Mouse (Mus musculus) adrenal gland (tissue): ENCODE results near the gene Igf1r.

Experiments used
- intact Hi-C: fragments of 180-260 bp; cut with DNase I; formaldehyde crosslinking; loops from one replicate; pipeline ENCODE4 v1.15.1; 2025

Igf1r gene

GRCm38 (mm10) chr7:68151892-68152291 lies 199.3 kb downstream of the Igf1r start:
- intact Hi-C loops, result no loop called here

DNA sequence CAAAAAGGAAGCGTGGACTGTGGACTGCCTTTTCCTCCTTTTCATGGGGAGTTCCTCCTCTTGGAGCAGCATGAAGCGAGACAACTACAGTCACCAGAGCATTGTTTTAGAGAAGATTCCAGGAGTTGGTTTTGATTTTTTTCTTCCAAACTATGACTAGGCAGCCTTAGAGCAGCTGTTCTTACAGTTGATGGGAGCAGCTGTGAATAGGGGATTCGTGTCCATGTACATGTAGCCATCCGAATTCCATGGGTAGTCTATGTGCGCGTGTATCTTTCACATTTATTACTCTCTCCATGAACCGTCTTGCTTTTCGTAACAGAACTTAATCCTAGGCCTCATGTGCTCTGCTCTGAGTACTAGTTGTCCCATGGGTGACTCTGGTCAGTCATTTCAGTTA lies 199.8 kb downstream of the Igf1r start:
- intact Hi-C loops, result no loop called here

DNA sequence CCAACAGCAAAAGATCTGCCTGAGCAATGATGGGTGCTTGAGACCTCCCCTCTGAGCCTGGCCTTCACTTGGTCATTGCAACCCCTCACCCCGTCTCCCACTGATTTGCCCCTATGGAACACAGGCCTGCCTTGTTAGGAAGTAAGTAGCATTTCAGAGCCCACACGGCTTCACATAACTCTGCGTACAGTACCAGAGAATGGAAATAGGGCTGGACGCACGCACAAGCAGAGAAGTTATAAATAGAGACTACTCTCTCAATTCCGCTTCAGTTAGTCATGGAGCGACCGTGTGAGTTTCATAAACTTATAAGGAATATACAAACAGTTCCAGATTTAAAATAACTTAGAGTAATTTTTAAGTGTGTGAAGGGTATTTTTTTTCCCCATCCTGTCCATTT lies 200.6 kb downstream of the Igf1r start:
- intact Hi-C loops, result no loop called here

- intact Hi-C loops, result no loop called here
These were observed 202.0 kb downstream of the Igf1r start for GRCm38 (mm10) chr7:68154588-68154987.

DNA sequence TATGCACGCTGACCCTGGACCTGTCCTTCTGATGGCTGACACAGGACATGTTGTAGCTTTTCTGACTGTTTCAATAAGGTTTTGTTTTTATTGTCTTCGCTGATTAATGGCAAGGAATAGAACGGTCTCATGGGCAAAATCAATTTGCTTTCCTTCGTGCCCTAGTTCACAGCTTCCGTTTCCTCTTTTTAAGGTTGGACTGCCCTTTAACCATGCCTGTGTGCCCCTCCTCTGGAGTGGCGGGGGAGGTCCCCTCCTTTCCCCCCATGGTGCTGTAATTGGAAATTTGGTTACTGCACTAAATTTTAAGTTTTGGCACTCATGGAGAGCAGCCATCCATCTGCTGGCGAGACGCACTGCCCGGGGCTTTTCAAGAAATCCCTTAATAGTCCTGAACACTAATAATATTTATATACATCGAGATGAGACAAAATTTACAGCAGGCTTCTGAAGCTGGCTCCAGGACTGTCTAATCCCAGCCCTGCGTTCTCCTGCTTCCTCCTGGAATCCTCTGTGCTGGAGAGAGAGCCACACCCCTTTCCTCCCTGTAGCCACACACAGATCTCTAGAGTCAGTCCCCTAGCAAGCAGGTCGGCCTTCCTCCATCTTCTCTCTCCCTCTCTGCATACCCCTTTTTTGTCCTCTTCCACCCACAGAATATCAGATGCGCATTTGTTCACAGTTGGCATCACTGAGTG lies 207.6 kb downstream of the Igf1r start:
- intact Hi-C loops, result no loop called here

DNA sequence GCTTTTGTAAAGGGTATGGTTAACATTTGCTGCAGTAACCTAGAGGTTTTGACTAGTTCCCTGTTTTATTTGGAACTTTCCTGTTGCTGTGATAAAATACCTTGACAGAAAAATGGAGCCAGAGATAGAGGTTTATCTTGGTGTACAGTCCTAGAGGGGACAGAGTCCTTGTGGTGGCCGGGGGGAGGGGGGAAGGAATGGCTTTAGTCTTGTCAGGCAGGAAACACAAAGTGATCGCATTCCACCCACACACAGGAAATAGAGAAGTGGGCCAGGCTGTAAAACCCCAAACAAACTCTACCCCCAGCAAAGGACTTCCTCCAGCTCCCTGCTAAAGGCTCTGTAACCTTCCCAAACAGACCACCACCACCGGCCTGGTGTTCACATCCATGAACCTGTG lies 211.4 kb downstream of the Igf1r start:
- intact Hi-C loops, result no loop called here

GRCm38 (mm10) chr7:68172776-68173175 lies 220.1 kb downstream of the Igf1r start:
- intact Hi-C loops, result no loop called here

DNA sequence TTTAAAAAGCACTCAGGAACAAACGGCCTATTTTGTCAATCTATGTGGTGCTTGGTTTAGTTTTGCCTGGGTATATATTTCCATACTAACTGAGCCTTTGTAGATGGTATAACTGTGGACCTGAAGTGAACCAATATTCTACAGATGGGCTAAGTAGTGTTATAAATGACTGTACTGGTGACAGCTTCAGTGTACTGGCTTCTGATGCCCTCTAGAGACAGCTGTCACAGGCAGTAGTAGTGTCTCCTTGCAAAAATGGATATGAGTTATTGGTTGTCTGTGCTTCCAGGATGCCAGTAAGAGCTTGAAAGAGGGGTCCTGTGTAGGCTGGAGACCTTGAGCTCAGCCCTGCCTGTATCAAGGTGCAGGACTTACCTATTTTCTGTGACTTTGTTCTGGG lies 227.0 kb downstream of the Igf1r start:
- intact Hi-C loops, result no loop called here

- intact Hi-C loops, result no loop called here
These were observed 228.5 kb downstream of the Igf1r start for GRCm38 (mm10) chr7:68181104-68181503.

DNA sequence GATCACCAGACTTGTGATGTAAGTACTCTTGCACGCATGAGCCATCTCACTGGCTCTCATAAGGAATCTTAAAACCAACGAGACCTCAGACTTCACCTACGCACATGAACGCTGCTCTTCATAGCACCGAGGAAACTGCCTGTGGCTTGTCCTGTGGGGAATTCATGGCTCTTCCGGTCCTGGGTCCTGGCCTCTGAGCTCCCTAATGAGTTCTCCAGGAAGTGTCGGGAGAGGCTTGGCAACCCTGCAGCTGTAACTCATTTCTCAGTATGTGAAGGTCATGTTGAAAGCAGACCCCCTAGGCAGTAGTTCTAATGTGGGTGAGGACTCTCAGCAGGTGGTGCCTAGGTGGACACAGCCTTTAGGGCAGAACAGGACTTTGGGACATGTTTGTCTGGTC lies 229.4 kb downstream of the Igf1r start:
- intact Hi-C loops, result no loop called here

DNA sequence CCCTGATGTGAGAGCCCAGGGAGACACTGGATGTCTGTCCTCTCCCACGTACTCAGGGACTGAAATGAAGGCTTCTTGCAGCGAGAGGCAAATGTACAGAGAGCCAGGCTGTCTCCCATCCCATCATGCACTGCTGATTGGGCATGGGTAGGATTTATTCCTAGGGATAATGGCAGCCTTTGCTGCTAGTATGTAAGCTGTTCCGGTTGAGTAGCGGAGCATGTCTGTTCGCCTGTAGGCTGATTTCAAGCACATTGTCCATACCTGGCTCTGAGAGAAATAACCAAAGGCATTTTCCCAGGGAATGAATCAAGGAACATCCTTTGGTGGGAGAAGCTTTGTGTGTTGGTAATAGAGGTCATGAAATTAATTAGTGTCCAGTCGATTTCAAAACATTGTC lies 230.1 kb downstream of the Igf1r start:
- intact Hi-C loops, result no loop called here

GRCm38 (mm10) chr7:68183421-68183820 lies 230.8 kb downstream of the Igf1r start:
- intact Hi-C loops, result no loop called here

GRCm38 (mm10) chr7:68189211-68189610 lies 236.6 kb downstream of the Igf1r start:
- intact Hi-C loops, result no loop called here

DNA sequence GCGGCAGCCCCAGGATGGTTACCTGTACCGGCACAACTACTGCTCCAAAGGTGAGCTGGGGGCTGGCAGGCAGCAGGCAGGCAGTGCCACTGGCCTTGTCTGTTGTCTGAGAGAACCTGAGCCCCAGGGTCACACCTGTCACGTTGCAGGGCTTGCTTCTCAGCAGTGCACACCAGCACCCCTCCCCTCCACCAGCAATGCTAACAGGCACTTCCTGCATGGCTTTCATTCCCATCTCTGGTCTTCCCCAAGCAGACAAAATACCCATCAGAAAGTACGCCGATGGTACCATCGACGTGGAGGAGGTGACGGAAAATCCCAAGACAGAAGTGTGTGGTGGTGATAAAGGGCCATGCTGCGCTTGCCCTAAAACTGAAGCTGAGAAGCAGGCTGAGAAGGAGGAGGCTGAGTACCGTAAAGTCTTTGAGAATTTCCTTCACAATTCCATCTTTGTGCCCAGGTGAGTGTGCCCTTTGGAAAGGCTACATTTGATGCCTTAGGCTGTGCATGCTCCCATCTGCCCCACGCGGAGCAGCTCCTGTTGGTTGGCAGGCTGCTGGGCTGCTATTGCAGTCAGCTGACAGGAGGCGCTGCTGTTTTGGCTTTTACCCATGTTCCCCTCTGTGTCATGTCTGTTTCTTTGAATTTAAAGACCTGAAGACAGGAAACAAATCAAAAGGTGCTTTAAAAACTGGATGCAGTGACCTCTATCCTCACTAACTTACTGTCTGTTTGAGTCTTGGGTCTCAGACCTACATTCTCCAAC lies 237.2 kb downstream of the Igf1r start:
- intact Hi-C loops, result no loop called here

GRCm38 (mm10) chr7:68193958-68194695 lies 241.5 kb downstream of the Igf1r start:
- intact Hi-C loops, result no loop called here

GRCm38 (mm10) chr7:68199609-68200008 lies 247.0 kb downstream of the Igf1r start:
- intact Hi-C loops, result no loop called here

DNA sequence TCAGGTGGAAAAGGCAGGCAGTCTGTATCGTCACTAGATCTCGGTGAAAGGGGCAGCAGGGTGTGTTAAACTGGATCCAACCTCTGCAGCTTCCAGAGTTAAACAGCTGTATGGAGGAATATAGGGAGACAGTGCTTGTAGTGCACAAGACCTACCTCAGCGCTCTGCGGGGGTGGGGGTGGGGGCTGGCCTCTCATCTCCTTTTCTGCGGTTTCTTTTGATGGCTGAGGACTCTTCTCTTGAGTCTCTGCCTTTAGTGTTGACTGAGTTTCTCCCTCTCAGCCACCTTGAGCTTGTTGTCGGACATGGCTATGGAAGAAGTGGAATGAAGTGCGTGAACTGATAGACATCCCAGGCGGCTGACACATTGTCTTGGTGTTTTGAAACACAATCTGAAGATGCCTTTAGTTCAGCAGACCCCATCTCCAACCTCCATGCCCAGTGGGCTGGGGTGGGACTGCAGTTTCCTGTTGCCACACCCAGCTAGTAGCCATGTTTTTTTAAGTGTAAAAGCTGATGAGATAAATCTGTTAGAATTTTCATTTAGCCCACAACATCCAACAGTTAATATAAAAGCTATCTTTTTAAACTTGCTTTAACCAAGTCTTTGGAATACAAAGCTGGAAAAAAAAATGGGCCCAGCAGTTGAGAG lies 253.3 kb downstream of the Igf1r start:
- intact Hi-C loops, result no loop called here

- intact Hi-C loops, result no loop called here
These were observed 256.4 kb downstream of the Igf1r start for GRCm38 (mm10) chr7:68209039-68209438.

- intact Hi-C loops, result no loop called here
These were observed 257.8 kb downstream of the Igf1r start for GRCm38 (mm10) chr7:68210417-68210816.

- intact Hi-C loops, result no loop called here
These were observed 259.3 kb downstream of the Igf1r start for GRCm38 (mm10) chr7:68211883-68212282.

- intact Hi-C loops, result no loop called here
These were observed 261.2 kb downstream of the Igf1r start for GRCm38 (mm10) chr7:68213842-68214241.
